Mouse (Mus musculus) G1E (cell line): ENCODE data around the gene Abcd1.

Source experiments
- CTCF ChIP-seq: IDR thresholded peaks from 2 replicates; pipeline ENCODE4 v1.5.1; 2012; ENCODE audit warnings: low read depth, low read length, inconsistent platforms, mixed read lengths
- GATA1 ChIP-seq: IDR thresholded peaks from 2 replicates; pipeline ENCODE4 v1.6.1; 2012; ENCODE audit warnings: borderline replicate concordance, low read length, inconsistent platforms, mixed read lengths
- GATA2 ChIP-seq: IDR thresholded peaks from 2 replicates; pipeline ENCODE4 v1.6.1; 2012; ENCODE audit warnings: low read depth, low read length, inconsistent platforms, borderline replicate concordance

- TF ChIP-seq GATA1 (no peak), CTCF (no peak), GATA2 (no peak)
Observed at GRCm38 (mm10) chrX:73738155-73738554, 21.8 kb downstream of the Abcd1 start.
